Mouse (Mus musculus) heart, embryonic 15.5 days (tissue): Measurements from ENCODE around the gene Hpca. TPM values are rescaled to one million over a fixed set of nuclear protein-coding genes. Genes with fewer than 3 reads are reported as not detected.

Experiments used
- ATAC-seq: fragments of 200-750 bp; cut with Nextera tagmentation; replicated peaks from 2 replicates; pipeline ENCODE4 v1.8.0; 2017; ENCODE audit warnings: low read depth, moderate TSS enrichment; ENCODE audit not compliant: insufficient number of reproducible peaks, insufficient read depth, low FRiP score
- H3K27ac ChIP-seq: fragments of 300-500 bp; sonication (generic); 2 replicates; pipeline ENCODE4 v1.5.1; 2015; ENCODE audit warnings: mild to moderate bottlenecking, inconsistent platforms
- H3K27me3 ChIP-seq: fragments of 300-500 bp; sonication (generic); 2 replicates; pipeline ENCODE4 v1.6.1; 2015; ENCODE audit warnings: inconsistent platforms
- H3K36me3 ChIP-seq: fragments of 300-500 bp; sonication (generic); 2 replicates; pipeline ENCODE4 v1.6.1; 2015; ENCODE audit warnings: mild to moderate bottlenecking, inconsistent platforms
- H3K4me1 ChIP-seq: fragments of 300-500 bp; sonication (generic); replicated peaks from 2 replicates; pipeline ENCODE4 v1.6.1; 2015; ENCODE audit warnings: inconsistent platforms
- H3K4me2 ChIP-seq: fragments of 300-500 bp; sonication (generic); 2 replicates; pipeline ENCODE4 v1.6.1; 2015; ENCODE audit warnings: inconsistent platforms, mild to moderate bottlenecking, moderate library complexity
- H3K4me3 ChIP-seq: fragments of 300-500 bp; sonication (generic); 2 replicates; pipeline ENCODE4 v1.5.1; 2015; ENCODE audit warnings: mild to moderate bottlenecking, inconsistent platforms
- H3K9ac ChIP-seq: fragments of 300-500 bp; sonication (generic); 2 replicates; pipeline ENCODE4 v1.6.1; 2015; ENCODE audit warnings: mild to moderate bottlenecking, inconsistent platforms
- H3K9me3 ChIP-seq: fragments of 300-500 bp; sonication (generic); replicated peaks from 2 replicates; pipeline ENCODE4 v1.6.1; 2016; ENCODE audit warnings: inconsistent platforms
- WGBS: fragments of 180-500 bp; shearing (Covaris S2); methylation state at CpG from one replicate; pipeline ENCODE4 v1.1.7; 2015; ENCODE audit warnings: mixed read lengths; 5-methylcytosine and 5-hydroxymethylcytosine counted together
- polyA plus RNA-seq: library from polyadenylated mRNA; unstranded; fragments of >200 nt; fragmentation: Nextera tagmentation; extraction: Ambion mirVana; gene quantifications from 2 replicates; pipeline ENCODE4 v1.2.1, GENCODE M21; 2015

The Hpca gene
- 0.68 and 1.2 TPM in 2 replicates for polyA plus RNA-seq

- peaks cover 90% of the 10 kb centered on the region for H3K27me3 ChIP-seq
- no peak within 1 kb of the TSS for H3K9ac ChIP-seq
- H3K9me3 ChIP-seq: no peaks in the 10 kb centered on the region
- peaks cover 32% of the 10 kb centered on the region for H3K4me1 ChIP-seq
- H3K4me3 ChIP-seq: peak within 1 kb of the TSS; percentile 44
- ATAC-seq: no peak
- WGBS: 2% methylated on average over 17 of the region's 17 CpGs
- no peak within 1 kb of the TSS for H3K27ac ChIP-seq
- H3K36me3 ChIP-seq: no peaks in the 10 kb centered on the region
- peak within 1 kb of the TSS; percentile 74 for H3K4me2 ChIP-seq
Measured at GRCm38 (mm10) chr4:129121569-129122086, at the start of gene Hpca. TSS of gene Hpca (minus strand) at chr4:129122036.

- H3K4me2 ChIP-seq: no peak overlapping the region
- WGBS: 85% methylated on average over 4 of the region's 4 CpGs
- H3K9me3 ChIP-seq: no peaks in the 10 kb centered on the region
- H3K4me3 ChIP-seq: no peak overlapping the region
- H3K27ac ChIP-seq: no peak overlapping the region
- H3K36me3 ChIP-seq: peaks cover 31% of the 10 kb centered on the region
- no peak for ATAC-seq
- H3K4me1 ChIP-seq: peaks cover 11% of the 10 kb centered on the region; the same call in 1 of the 2 replicates
- H3K27me3 ChIP-seq: no peaks in the 10 kb centered on the region
- H3K9ac ChIP-seq: no peak overlapping the region
Measured at GRCm38 (mm10) chr4:129161581-129162255, 39.9 kb upstream of the Hpca start.

DNA sequence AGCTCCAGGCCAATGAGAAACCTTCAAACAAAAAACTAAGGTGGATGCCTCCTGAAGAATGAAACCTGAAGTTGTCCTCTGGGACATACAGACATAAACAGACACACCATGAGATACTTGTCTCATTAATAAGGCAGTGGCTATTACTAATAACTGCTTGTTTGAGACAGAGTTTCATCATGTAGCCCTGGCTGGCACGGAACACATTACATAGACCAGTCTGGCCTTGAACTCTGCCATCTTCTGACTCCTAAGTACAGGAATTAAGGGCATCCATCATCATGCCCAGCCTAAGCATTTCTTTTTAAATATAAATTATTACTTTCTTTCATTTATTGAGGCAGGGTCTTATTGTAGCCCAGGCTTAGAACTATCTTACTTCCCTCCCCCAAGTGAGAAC lies 39.2 kb upstream of the Hpca start:
- H3K36me3 ChIP-seq: peaks cover 32% of the 10 kb centered on the region
- ATAC-seq: no peak

GRCm38 (mm10) chr4:129158549-129158948 lies 36.7 kb upstream of the Hpca start:
- H3K36me3 ChIP-seq: peaks cover 34% of the 10 kb centered on the region
- no peaks in the 10 kb centered on the region for H3K27me3 ChIP-seq
- WGBS: 31% methylated on average over 3 of the region's 3 CpGs
- 0 out of 2 replicates have a peak, but pooled peaks have one; percentile 39 for ATAC-seq
- H3K4me3 ChIP-seq: no peak overlapping the region
- H3K27ac ChIP-seq: peak overlapping the region; percentile 11; the same call in 1 of the 2 replicates
- H3K9me3 ChIP-seq: no peaks in the 10 kb centered on the region
- no peak overlapping the region for H3K4me2 ChIP-seq
- peaks cover 11% of the 10 kb centered on the region; the same call in 1 of the 2 replicates for H3K4me1 ChIP-seq
- H3K9ac ChIP-seq: no peak overlapping the region

More for the DNA sequence above, 39.2 kb upstream of the Hpca start:
- H3K9me3 ChIP-seq: no peaks in the 10 kb centered on the region
- H3K27ac ChIP-seq: no peak overlapping the region
- no peak overlapping the region for H3K4me3 ChIP-seq
- 95% methylated on average over 1 of the region's 1 CpGs for WGBS
- H3K9ac ChIP-seq: no peak overlapping the region
- no peak overlapping the region for H3K4me2 ChIP-seq
- peaks cover 11% of the 10 kb centered on the region; the same call in 1 of the 2 replicates for H3K4me1 ChIP-seq
- H3K27me3 ChIP-seq: no peaks in the 10 kb centered on the region

DNA sequence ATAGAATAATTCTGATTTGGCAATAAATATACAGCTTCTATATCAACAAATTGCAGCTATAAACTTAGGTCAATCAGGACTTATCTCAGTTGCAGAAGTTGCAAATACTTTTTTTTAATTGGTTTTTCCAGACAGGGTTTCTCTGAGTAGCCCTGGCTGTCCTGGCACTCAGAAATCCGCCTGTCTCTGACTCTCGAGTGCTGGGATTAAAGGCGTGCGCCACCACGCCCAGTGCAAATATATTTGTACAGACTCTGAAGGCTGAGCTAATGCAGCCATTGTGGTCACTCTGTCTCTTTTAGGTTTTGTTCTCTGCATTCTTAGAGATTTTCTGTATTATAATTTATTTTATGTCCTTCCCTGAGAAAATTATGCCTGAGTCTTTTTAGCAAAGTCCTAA lies 35.7 kb upstream of the Hpca start:
- Histone ChIP-seq H3K27me3 (no peaks in the 10 kb centered on the region), H3K4me2 (no peak overlapping the region), H3K4me1 (peaks cover 11% of the 10 kb centered on the region; the same call in 1 of the 2 replicates), H3K9me3 (no peaks in the 10 kb centered on the region), H3K27ac (peak overlapping the region; percentile 11; the same call in 1 of the 2 replicates), H3K4me3 (no peak overlapping the region), H3K9ac (no peak overlapping the region), H3K36me3 (peaks cover 39% of the 10 kb centered on the region)
- no peak for ATAC-seq
- 77% methylated on average over 5 of the region's 5 CpGs for WGBS

DNA sequence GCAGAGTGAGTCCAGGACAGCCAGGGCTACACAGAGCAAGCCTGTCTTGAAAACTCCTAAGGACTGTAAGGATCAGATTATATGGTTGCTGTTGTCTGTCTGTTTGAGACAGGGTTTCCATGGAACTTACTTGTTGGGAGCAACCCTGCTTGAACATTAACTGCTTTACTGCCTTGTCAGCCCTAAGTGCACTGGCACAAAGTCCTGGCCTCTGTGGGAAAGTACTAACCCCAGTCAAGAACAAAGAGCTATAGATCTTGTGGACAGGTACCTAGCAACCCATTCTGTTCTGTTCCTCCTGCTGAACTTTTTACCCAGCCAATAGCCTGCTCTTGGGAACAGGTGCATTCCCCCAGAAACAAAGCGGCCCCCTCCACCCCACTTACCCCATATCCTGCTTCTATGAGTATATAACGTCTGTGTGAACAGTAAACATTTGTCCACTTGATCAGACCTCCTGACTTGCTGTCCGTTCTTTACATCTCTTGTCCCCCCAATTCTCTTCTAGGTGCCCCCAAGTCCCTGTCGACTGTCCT lies 29.5 kb upstream of the Hpca start:
- no peak for ATAC-seq
- Histone ChIP-seq H3K9ac (no peak overlapping the region), H3K4me2 (no peak overlapping the region), H3K9me3 (no peaks in the 10 kb centered on the region), H3K36me3 (peaks cover 58% of the 10 kb centered on the region), H3K4me3 (no peak overlapping the region), H3K27me3 (no peaks in the 10 kb centered on the region), H3K27ac (no peak overlapping the region), H3K4me1 (peaks cover 18% of the 10 kb centered on the region)
- WGBS: 90% methylated on average over 4 of the region's 4 CpGs

DNA sequence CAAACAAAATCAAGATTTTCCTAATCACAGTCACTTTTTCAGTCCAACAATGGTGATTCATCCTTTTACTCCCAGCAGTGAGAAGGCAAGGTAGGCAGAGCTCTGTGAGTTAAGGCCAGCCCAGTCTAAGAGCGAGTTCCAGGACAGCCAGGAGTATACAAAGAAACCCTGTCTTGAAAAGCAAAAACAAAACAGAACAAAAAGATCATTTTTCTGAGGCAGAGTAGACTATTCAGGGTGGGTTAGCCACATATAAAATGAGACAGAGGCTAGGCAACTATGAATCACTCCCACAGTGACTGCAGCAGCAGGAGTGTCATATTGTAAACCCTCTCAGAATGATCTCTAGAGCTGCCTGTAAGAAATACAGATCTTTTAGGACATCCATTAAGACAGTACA lies 27.5 kb upstream of the Hpca start:
- Histone ChIP-seq H3K36me3 (peaks cover 47% of the 10 kb centered on the region), H3K27ac (no peak overlapping the region), H3K4me2 (no peak overlapping the region), H3K4me1 (peaks cover 34% of the 10 kb centered on the region), H3K9me3 (no peaks in the 10 kb centered on the region), H3K9ac (no peak overlapping the region), H3K27me3 (no peaks in the 10 kb centered on the region), H3K4me3 (no peak overlapping the region)
- 78% methylated on average over 1 of the region's 1 CpGs for WGBS
- ATAC-seq: no peak

- 0 out of 2 replicates have a peak, but pooled peaks have one; percentile 39 for ATAC-seq
- H3K27ac ChIP-seq: 0 out of 2 replicates have a peak overlapping the region, but pooled peaks have one; percentile 6
- no peak overlapping the region for H3K9ac ChIP-seq
- no peak overlapping the region for H3K4me2 ChIP-seq
- H3K9me3 ChIP-seq: no peaks in the 10 kb centered on the region
- peaks cover 32% of the 10 kb centered on the region; the same call in 1 of the 2 replicates for H3K36me3 ChIP-seq
- H3K4me3 ChIP-seq: no peak overlapping the region
- peaks cover 47% of the 10 kb centered on the region for H3K4me1 ChIP-seq
- no peaks in the 10 kb centered on the region for H3K27me3 ChIP-seq
- WGBS: 55% methylated on average over 13 of the region's 13 CpGs
Measured at GRCm38 (mm10) chr4:129147552-129148103, 25.8 kb upstream of the Hpca start.

GRCm38 (mm10) chr4:129146392-129146791 lies 24.6 kb upstream of the Hpca start:
- peaks cover 59% of the 10 kb centered on the region for H3K4me1 ChIP-seq
- H3K27ac ChIP-seq: 0 out of 2 replicates have a peak overlapping the region, but pooled peaks have one; percentile 43
- WGBS: 37% methylated on average over 2 of the region's 2 CpGs

GRCm38 (mm10) chr4:129145943-129146342 lies 24.1 kb upstream of the Hpca start:
- H3K36me3 ChIP-seq: peaks cover 16% of the 10 kb centered on the region; the same call in 1 of the 2 replicates
- H3K4me2 ChIP-seq: no peak overlapping the region
- no peak overlapping the region for H3K27ac ChIP-seq
- H3K27me3 ChIP-seq: no peaks in the 10 kb centered on the region
- no peak overlapping the region for H3K9ac ChIP-seq
- peaks cover 63% of the 10 kb centered on the region for H3K4me1 ChIP-seq
- H3K4me3 ChIP-seq: no peak overlapping the region
- no peak for ATAC-seq
- no peaks in the 10 kb centered on the region for H3K9me3 ChIP-seq
- WGBS: 76% methylated on average over 4 of the region's 4 CpGs

More at GRCm38 (mm10) chr4:129146392-129146791, 24.6 kb upstream of the Hpca start:
- H3K9me3 ChIP-seq: no peaks in the 10 kb centered on the region
- H3K9ac ChIP-seq: no peak overlapping the region
- H3K4me2 ChIP-seq: no peak overlapping the region
- ATAC-seq: no peak
- H3K27me3 ChIP-seq: no peaks in the 10 kb centered on the region
- H3K4me3 ChIP-seq: no peak overlapping the region
- peaks cover 20% of the 10 kb centered on the region; the same call in 1 of the 2 replicates for H3K36me3 ChIP-seq

DNA sequence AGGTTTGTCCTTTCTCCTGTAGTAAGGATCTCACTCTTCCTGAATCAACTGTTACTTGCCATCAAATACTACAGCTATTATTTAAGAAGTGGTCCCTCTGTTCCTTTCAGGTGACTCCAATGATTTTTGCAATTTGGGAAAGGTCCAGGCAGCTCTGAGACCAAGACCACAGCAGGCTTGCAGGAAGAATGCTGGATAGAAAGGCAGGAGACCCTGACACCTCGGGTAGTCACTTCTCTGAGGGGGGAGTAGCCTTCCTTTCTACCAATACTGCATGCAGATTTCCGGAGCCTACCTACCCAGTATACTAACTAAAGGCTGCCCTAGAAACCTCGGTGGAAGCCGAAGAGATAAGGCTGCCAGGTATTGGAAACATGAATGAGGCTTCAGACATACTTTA lies 23.6 kb upstream of the Hpca start:
- 55% methylated on average over 4 of the region's 4 CpGs for WGBS
- Histone ChIP-seq H3K36me3 (peaks cover 11% of the 10 kb centered on the region; the same call in 1 of the 2 replicates), H3K9me3 (no peaks in the 10 kb centered on the region), H3K4me2 (no peak overlapping the region), H3K27ac (peak overlapping the region; percentile 33; the same call in 1 of the 2 replicates), H3K4me1 (peaks cover 66% of the 10 kb centered on the region), H3K27me3 (no peaks in the 10 kb centered on the region), H3K4me3 (no peak overlapping the region), H3K9ac (no peak overlapping the region)
- ATAC-seq: no peak
